Mouse (Mus musculus): ENCODE results near the gene Nln. TPM values are rescaled to one million over a fixed set of nuclear protein-coding genes. Genes with fewer than 3 reads are reported as not detected.

Nln gene
- polyA plus RNA-seq, 1 experiment from 2014 or later, result 21.5 TPM

DNA sequence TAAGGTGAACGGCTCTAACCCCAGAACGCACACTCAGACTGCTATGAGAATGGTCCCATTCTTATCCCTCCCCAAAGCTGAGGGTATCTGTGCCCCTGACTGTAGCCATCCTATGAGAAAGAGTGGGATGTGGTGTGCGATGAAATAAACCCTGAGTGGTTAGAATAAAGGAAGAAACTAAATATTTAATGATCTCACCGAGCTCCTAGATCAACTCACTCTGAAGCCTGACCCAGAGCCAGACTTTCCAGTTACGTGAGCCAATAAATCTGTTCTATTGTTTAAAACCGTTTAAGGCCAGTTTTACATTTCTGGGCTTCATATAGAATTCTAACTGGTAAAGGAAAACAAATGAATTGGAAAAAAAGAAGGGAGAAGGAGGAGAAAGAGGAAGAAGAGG lies 32.4 kb downstream of the Nln start:
- Histone ChIP-seq H3K9ac (ENCODE audit: low read depth, low read length) (no peak overlapping the region), H3K36me3 (ENCODE audit: control insufficient read depth, insufficient read depth, low read length) (0 out of 2 replicates have a peak, but pooled peaks cover 4% of the 10 kb centered on the region), H3K9me3 (ENCODE audit: control insufficient read depth, low read length) (no peaks in the 10 kb centered on the region), H3K4me2 (replicated peaks; ENCODE audit: low read depth, low read length) (no peak overlapping the region), H3K4me1 (ENCODE audit: control insufficient read depth, insufficient read depth, low read length) (no peaks in the 10 kb centered on the region), H3K27me3 (ENCODE audit: control insufficient read depth, insufficient read depth, low read length) (no peaks in the 10 kb centered on the region), H3K4me3 (ENCODE audit: low read length) (no peak overlapping the region), H3K27ac (ENCODE audit: low read depth, low read length) (no peak overlapping the region)
- no peak for ATAC-seq (ENCODE audit: low FRiP score, low TSS enrichment)
- 73% methylated on average over 6 of the region's 6 CpGs for WGBS

- Histone ChIP-seq H3K4me1 (ENCODE audit: control insufficient read depth, insufficient read depth, low read length) (no peaks in the 10 kb centered on the region), H3K4me3 (ENCODE audit: low read length) (no peak overlapping the region), H3K27me3 (ENCODE audit: control insufficient read depth, insufficient read depth, low read length) (no peaks in the 10 kb centered on the region), H3K36me3 (ENCODE audit: control insufficient read depth, insufficient read depth, low read length) (peaks cover 7% of the 10 kb centered on the region; the same call in 1 of the 2 replicates), H3K9ac (ENCODE audit: low read depth, low read length) (no peak overlapping the region), H3K27ac (ENCODE audit: low read depth, low read length) (no peak overlapping the region), H3K9me3 (ENCODE audit: control insufficient read depth, low read length) (no peaks in the 10 kb centered on the region), H3K4me2 (replicated peaks; ENCODE audit: low read depth, low read length) (no peak overlapping the region)
- WGBS, result 74% methylated on average over 10 of the region's 10 CpGs
- ATAC-seq (ENCODE audit: low FRiP score, low TSS enrichment), result no peak
Observed at GRCm38 (mm10) chr13:104074731-104075130, 34.7 kb downstream of the Nln start.

- H3K4me3 ChIP-seq (ENCODE audit: low read length), result no peak overlapping the region
- no peaks in the 10 kb centered on the region for H3K4me1 ChIP-seq (ENCODE audit: control insufficient read depth, insufficient read depth, low read length)
- WGBS, result 95% methylated on average over 8 of the region's 8 CpGs
- no peak overlapping the region for H3K27ac ChIP-seq (ENCODE audit: low read depth, low read length)
- H3K36me3 ChIP-seq (ENCODE audit: control insufficient read depth, insufficient read depth, low read length), result peaks cover 7% of the 10 kb centered on the region; the same call in 1 of the 2 replicates
- H3K27me3 ChIP-seq (ENCODE audit: control insufficient read depth, insufficient read depth, low read length), result no peaks in the 10 kb centered on the region
- ATAC-seq (ENCODE audit: low FRiP score, low TSS enrichment), result no peak
- H3K9me3 ChIP-seq (ENCODE audit: control insufficient read depth, low read length), result no peaks in the 10 kb centered on the region
- no peak overlapping the region for H3K4me2 ChIP-seq (replicated peaks; ENCODE audit: low read depth, low read length)
- no peak overlapping the region for H3K9ac ChIP-seq (ENCODE audit: low read depth, low read length)
Observed at GRCm38 (mm10) chr13:104074230-104074629, 35.2 kb downstream of the Nln start.

- no peaks in the 10 kb centered on the region for H3K27me3 ChIP-seq (ENCODE audit: control insufficient read depth, insufficient read depth, low read length)
- no peak overlapping the region for H3K4me3 ChIP-seq (ENCODE audit: low read length)
- H3K4me2 ChIP-seq (replicated peaks; ENCODE audit: low read depth, low read length), result no peak overlapping the region
- no peaks in the 10 kb centered on the region for H3K9me3 ChIP-seq (ENCODE audit: control insufficient read depth, low read length)
- H3K9ac ChIP-seq (ENCODE audit: low read depth, low read length), result no peak overlapping the region
- H3K27ac ChIP-seq (ENCODE audit: low read depth, low read length), result no peak overlapping the region
- 90% methylated on average over 9 of the region's 9 CpGs for WGBS
- H3K4me1 ChIP-seq (ENCODE audit: control insufficient read depth, insufficient read depth, low read length), result no peaks in the 10 kb centered on the region
- H3K36me3 ChIP-seq (ENCODE audit: control insufficient read depth, insufficient read depth, low read length), result peaks cover 11% of the 10 kb centered on the region
- no peak for ATAC-seq (ENCODE audit: low FRiP score, low TSS enrichment)
Observed at GRCm38 (mm10) chr13:104072351-104072750, 37.1 kb downstream of the Nln start.

DNA sequence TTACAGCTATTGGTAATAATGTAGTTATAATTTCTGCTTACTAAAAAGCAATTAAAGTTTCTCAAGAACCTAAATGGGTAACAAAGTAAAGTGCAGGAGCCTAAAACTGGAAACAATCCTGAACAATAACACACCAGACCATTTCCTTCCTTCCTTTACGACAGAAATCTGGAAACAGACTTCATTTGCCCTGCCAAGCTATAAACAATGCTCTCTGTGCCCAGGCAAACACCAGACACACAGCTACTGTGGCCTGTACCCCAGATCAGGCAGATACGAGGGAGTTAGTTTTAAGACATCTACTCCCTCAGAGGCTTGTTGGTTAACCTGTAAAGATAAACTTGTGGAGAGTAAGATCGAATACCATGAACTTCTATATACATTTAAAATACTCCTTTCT lies 38.7 kb downstream of the Nln start:
- no peak overlapping the region for H3K27ac ChIP-seq (ENCODE audit: low read depth, low read length)
- H3K9ac ChIP-seq (ENCODE audit: low read depth, low read length), result no peak overlapping the region
- H3K9me3 ChIP-seq (ENCODE audit: control insufficient read depth, low read length), result no peaks in the 10 kb centered on the region
- H3K4me1 ChIP-seq (ENCODE audit: control insufficient read depth, insufficient read depth, low read length), result no peaks in the 10 kb centered on the region
- H3K27me3 ChIP-seq (ENCODE audit: control insufficient read depth, insufficient read depth, low read length), result no peaks in the 10 kb centered on the region
- no peak for ATAC-seq (ENCODE audit: low FRiP score, low TSS enrichment)
- 62% methylated on average over 3 of the region's 3 CpGs for WGBS
- H3K36me3 ChIP-seq (ENCODE audit: control insufficient read depth, insufficient read depth, low read length), result peaks cover 11% of the 10 kb centered on the region
- H3K4me3 ChIP-seq (ENCODE audit: low read length), result no peak overlapping the region
- H3K4me2 ChIP-seq (replicated peaks; ENCODE audit: low read depth, low read length), result no peak overlapping the region

DNA sequence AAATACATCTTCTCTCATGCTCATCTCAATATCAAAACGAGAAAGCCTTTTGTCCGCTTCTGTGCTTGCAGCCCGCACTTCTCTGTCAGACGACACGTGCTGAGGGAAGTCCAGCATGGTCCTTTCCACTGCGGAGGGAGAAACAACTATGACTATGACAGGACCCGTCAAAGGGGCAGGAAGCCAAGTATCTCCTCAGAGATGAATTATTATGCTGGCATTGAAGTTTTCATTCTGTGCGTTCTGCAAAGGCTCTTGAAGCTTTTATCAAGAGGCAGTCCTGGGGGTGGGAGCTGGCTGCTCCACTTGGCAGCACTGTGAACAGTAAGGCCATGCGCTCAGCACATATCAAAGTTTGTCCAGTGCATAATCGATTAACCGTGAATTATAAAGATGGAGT lies 40.2 kb downstream of the Nln start:
- Histone ChIP-seq H3K36me3 (ENCODE audit: control insufficient read depth, insufficient read depth, low read length) (peaks cover 11% of the 10 kb centered on the region), H3K4me2 (replicated peaks; ENCODE audit: low read depth, low read length) (no peak overlapping the region), H3K9me3 (ENCODE audit: control insufficient read depth, low read length) (no peaks in the 10 kb centered on the region), H3K4me3 (ENCODE audit: low read length) (no peak overlapping the region), H3K4me1 (ENCODE audit: control insufficient read depth, insufficient read depth, low read length) (no peaks in the 10 kb centered on the region), H3K27me3 (ENCODE audit: control insufficient read depth, insufficient read depth, low read length) (no peaks in the 10 kb centered on the region), H3K27ac (ENCODE audit: low read depth, low read length) (no peak overlapping the region), H3K9ac (ENCODE audit: low read depth, low read length) (no peak overlapping the region)
- no peak for ATAC-seq (ENCODE audit: low FRiP score, low TSS enrichment)
- 86% methylated on average over 11 of the region's 11 CpGs for WGBS

- no peak for ATAC-seq (ENCODE audit: low FRiP score, low TSS enrichment)
- 71% methylated on average over 2 of the region's 2 CpGs for WGBS
- H3K4me1 ChIP-seq (ENCODE audit: control insufficient read depth, insufficient read depth, low read length), result no peaks in the 10 kb centered on the region
Observed at GRCm38 (mm10) chr13:104065649-104066347, 43.6 kb downstream of the Nln start.

DNA sequence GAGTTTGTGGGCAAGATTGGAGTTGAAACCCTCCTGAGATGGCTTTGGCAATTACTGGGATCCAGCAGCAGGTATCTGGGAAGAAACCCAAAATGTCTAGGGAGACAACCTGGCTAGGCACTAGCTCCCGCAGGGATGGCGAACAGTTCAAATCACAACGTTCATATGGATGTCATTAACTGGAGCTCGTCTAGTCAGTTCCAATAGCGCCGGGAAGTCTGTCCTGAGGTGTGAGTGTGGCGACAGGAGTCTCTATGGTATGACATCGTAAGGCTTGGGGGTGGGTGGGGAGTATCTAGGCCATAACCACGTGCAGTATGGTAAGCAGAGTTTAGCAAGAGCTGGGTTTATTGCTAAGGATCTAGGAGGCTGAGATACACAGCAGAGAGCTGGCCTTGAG lies 46.4 kb downstream of the Nln start:
- no peak overlapping the region for H3K4me2 ChIP-seq (replicated peaks; ENCODE audit: low read depth, low read length)
- no peak for ATAC-seq (ENCODE audit: low FRiP score, low TSS enrichment)
- H3K9ac ChIP-seq (ENCODE audit: low read depth, low read length), result no peak overlapping the region
- no peaks in the 10 kb centered on the region for H3K9me3 ChIP-seq (ENCODE audit: control insufficient read depth, low read length)
- 82% methylated on average over 9 of the region's 9 CpGs for WGBS
- H3K36me3 ChIP-seq (ENCODE audit: control insufficient read depth, insufficient read depth, low read length), result no peaks in the 10 kb centered on the region
- no peaks in the 10 kb centered on the region for H3K4me1 ChIP-seq (ENCODE audit: control insufficient read depth, insufficient read depth, low read length)
- H3K4me3 ChIP-seq (ENCODE audit: low read length), result no peak overlapping the region
- no peaks in the 10 kb centered on the region for H3K27me3 ChIP-seq (ENCODE audit: control insufficient read depth, insufficient read depth, low read length)
- H3K27ac ChIP-seq (ENCODE audit: low read depth, low read length), result no peak overlapping the region

More at GRCm38 (mm10) chr13:104065649-104066347, 43.6 kb downstream of the Nln start:
- Histone ChIP-seq H3K36me3 (ENCODE audit: control insufficient read depth, insufficient read depth, low read length) (peaks cover 4% of the 10 kb centered on the region; the same call in 1 of the 2 replicates), H3K9me3 (ENCODE audit: control insufficient read depth, low read length) (no peaks in the 10 kb centered on the region), H3K27ac (ENCODE audit: low read depth, low read length) (no peak overlapping the region), H3K4me3 (ENCODE audit: low read length) (no peak overlapping the region), H3K4me2 (replicated peaks; ENCODE audit: low read depth, low read length) (no peak overlapping the region), H3K9ac (ENCODE audit: low read depth, low read length) (no peak overlapping the region), H3K27me3 (ENCODE audit: control insufficient read depth, insufficient read depth, low read length) (no peaks in the 10 kb centered on the region)

GRCm38 (mm10) chr13:104061975-104062750 lies 47.3 kb downstream of the Nln start:
- H3K27me3 ChIP-seq (ENCODE audit: control insufficient read depth, insufficient read depth, low read length), result no peaks in the 10 kb centered on the region
- H3K9me3 ChIP-seq (ENCODE audit: control insufficient read depth, low read length), result no peaks in the 10 kb centered on the region
- no peak overlapping the region for H3K4me2 ChIP-seq (replicated peaks; ENCODE audit: low read depth, low read length)
- H3K4me3 ChIP-seq (ENCODE audit: low read length), result no peak overlapping the region
- ATAC-seq (ENCODE audit: low FRiP score, low TSS enrichment), result no peak
- H3K4me1 ChIP-seq (ENCODE audit: control insufficient read depth, insufficient read depth, low read length), result no peaks in the 10 kb centered on the region
- no peaks in the 10 kb centered on the region for H3K36me3 ChIP-seq (ENCODE audit: control insufficient read depth, insufficient read depth, low read length)
- H3K9ac ChIP-seq (ENCODE audit: low read depth, low read length), result no peak overlapping the region
- 40% methylated on average over 2 of the region's 2 CpGs for WGBS
- H3K27ac ChIP-seq (ENCODE audit: low read depth, low read length), result no peak overlapping the region
